Mouse (Mus musculus): Measurements from ENCODE around the gene Gm12789. TPM values are rescaled to one million over a fixed set of nuclear protein-coding genes. Genes with fewer than 3 reads are reported as not detected.
"Not testable (repeated sequence)": the region's sequence is repeated elsewhere in the genome, so short reads cannot be mapped to it uniquely, and the experiment has no call there.

Gm12789 gene
- not detected in 2 replicates for polyA plus RNA-seq (2012; ENCODE audit: insufficient read depth, low replicate concordance)

DNA sequence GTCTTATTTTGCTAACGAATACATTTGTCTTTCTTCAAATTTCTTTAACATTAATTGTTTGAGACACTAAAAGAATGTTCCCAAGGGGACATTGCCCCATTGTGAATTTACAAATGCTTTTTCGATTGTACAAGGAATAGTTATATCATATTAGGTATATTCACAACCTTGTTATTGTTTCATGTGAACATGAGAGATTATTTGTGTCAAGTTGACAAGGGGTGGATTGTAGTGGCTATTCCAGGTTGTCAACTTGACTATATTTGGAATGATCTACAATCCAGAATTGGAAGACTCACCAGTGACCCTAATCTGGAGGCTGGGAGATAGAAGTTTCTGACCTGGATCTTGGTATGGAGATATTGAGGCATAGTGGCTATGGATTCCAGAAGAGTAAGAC is at the start of gene Gm12789:
Gene Gm12789, plus strand, starts transcription at position 301 of the 400 bp plus-strand sequence.
- not testable (repeated sequence) for H3K4me1 ChIP-seq; H3K9me3 ChIP-seq; H3K4me3 ChIP-seq (replicated peaks); H3K27me3 ChIP-seq (replicated peaks); H3K36me3 ChIP-seq (replicated peaks; ENCODE audit: low read length)

DNA sequence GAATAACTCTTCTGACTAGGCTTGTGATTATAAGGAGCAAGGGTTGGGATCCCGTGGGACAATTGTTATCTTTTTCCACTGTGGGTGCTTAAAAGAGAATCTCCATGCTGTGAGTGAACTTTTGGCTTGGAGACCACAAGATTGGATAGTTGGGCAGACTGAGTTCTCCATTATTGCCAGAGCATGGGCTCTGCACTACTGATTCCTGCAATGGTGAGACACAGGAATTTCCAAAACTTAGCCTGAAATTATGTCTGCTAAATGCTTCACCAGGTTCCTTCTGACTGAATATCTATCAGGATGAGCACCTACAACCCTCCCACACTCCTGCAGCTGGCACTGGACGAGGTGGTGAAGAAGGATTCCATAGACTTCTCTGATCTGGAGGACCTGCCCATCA is 46.3 kb upstream of the Gm12789 start, which contains the start of gene Gm12794:
Gene Gm12794, plus strand, starts transcription at position 301 of the 400 bp plus-strand sequence.
- not testable (repeated sequence) for H3K9me3 ChIP-seq; H3K36me3 ChIP-seq (replicated peaks; ENCODE audit: low read length); H3K4me1 ChIP-seq; H3K4me3 ChIP-seq (replicated peaks); H3K27me3 ChIP-seq (replicated peaks)

DNA sequence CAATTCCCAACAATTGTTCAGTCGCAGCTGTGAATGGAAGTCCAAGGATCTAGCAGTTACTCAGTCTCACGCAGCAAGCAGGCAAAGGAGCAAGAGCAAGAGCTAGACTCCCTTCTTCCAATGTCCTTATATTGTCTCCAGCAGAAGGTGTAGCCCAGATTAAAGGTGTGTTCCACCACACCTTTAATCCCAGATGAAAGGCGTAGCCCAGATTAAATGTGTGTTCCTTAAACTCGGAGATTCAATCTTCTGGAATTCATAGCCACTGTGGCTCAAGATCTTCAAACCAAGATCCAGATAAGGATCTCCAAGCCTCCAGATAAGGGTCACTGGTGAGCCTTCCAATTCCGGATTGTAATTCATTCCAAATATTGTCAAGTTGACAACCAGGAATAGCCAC is 5.5 kb upstream of the Gm12789 start, which contains the start of gene Gm12790:
Gene Gm12790, minus strand, starts transcription at position 101 of the 400 bp plus-strand sequence.
- not testable (repeated sequence) for H3K27me3 ChIP-seq (replicated peaks)

DNA sequence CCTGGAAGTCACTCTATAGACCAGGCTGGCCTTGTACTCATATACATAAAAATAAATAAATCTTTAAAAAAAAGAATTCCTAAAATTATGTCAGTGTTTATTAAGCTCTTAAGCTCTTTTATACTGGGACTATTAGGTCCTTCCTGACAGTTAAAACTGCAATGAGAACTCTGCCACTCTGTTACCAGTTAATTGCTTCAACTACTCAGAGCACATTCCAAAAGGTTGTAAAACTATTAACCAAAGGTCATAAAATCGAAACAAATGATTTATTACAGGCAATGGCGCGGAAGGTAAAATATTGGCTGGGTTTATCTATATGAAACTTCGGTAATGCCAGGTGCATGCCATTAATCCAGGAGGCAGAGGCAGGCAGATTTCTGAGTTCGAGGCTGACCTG is 748 bp upstream of the Gm12789 start:
- H3K36me3 ChIP-seq (replicated peaks; ENCODE audit: low read length) = no peaks in the 10 kb centered on the region
- H3K4me1 ChIP-seq = no peaks in the 10 kb centered on the region
- no peak overlapping the region for H3K4me3 ChIP-seq (replicated peaks)
- H3K9me3 ChIP-seq = peaks cover 3% of the 10 kb centered on the region; the same call in 1 of the 2 replicates
- no peak for TF ChIP-seq FLI1 (IDR thresholded peaks at IDR 0.05; ENCODE audit: low read length)
- H3K27me3 ChIP-seq (replicated peaks) = no peaks in the 10 kb centered on the region

More for the DNA sequence above, 5.5 kb upstream of the Gm12789 start, which contains the start of gene Gm12790:
- not testable (repeated sequence) for H3K9me3 ChIP-seq; H3K4me3 ChIP-seq (replicated peaks); H3K4me1 ChIP-seq; H3K36me3 ChIP-seq (replicated peaks; ENCODE audit: low read length)

DNA sequence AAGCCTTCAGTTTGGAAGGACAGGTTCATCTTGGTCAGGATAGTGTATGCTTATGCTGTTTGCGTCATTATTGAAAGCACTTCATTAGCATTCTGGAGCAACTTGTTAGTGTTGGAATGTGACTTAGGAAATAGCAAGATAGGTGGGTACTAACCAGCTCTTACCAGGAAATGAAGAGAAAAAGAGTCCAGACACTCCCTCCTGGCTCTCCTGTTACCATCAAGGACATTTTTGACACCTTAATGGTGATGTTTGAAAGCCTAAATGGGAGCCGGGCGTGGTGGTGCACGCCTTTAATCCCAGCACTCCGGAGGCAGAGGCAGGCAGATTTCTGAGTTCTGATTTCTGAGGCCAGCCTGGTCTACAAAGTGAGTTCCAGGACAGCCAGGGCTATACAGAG is 11.0 kb downstream of the Gm12789 start:
- Histone ChIP-seq H3K27me3 (replicated peaks) (peaks cover 1% of the 10 kb centered on the region), H3K9me3 (peaks cover 12% of the 10 kb centered on the region), H3K36me3 (replicated peaks; ENCODE audit: low read length) (no peaks in the 10 kb centered on the region), H3K4me1 (peaks cover 5% of the 10 kb centered on the region; the same call in 1 of the 2 replicates), H3K4me3 (replicated peaks) (no peak overlapping the region)
- TF ChIP-seq FLI1 (IDR thresholded peaks at IDR 0.05; ENCODE audit: low read length) (no peak), GATA1 (IDR thresholded peaks at IDR 0.05; ENCODE audit: borderline replicate concordance, low read length) (no peak)

DNA sequence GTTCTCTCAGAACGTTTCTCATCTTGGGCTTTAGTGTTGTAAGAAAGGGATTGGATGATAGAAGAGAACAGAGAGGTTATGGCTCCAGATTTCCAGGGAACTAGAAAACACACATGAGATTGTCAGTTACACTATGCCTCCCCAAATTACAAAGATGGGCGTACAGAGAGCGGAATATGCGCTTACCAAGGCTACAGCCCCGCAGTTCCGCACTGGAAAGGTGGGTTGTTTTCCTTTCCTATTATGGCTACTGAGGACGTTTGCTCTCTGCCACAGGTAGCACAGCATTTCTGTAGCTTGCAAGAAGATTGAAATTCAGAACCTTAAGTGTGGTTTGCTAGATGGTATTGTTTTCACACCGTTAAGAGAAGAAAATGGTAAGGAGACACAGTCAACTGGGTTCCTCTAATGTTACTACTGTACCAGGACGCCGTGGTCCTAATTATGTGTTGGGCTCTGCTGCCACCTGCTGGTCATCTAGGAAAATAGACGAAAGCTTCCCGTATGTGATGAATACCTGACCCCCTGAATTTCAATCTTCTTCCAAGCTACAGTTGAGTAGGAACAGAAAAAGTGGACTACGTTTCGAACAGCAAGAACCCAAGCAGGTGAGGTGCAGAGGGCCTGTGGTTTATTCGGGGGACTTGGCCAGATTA is 12.0 kb downstream of the Gm12789 start:
- Histone ChIP-seq H3K36me3 (replicated peaks; ENCODE audit: low read length) (no peaks in the 10 kb centered on the region), H3K27me3 (replicated peaks) (peaks cover 1% of the 10 kb centered on the region), H3K4me1 (peaks cover 5% of the 10 kb centered on the region; the same call in 1 of the 2 replicates), H3K9me3 (peaks cover 4% of the 10 kb centered on the region; the same call in 1 of the 2 replicates), H3K4me3 (replicated peaks) (no peak overlapping the region)
- TF ChIP-seq FLI1 (IDR thresholded peaks at IDR 0.05; ENCODE audit: low read length) (no peak), GATA1 (IDR thresholded peaks at IDR 0.05; ENCODE audit: borderline replicate concordance, low read length) (no peak)

DNA sequence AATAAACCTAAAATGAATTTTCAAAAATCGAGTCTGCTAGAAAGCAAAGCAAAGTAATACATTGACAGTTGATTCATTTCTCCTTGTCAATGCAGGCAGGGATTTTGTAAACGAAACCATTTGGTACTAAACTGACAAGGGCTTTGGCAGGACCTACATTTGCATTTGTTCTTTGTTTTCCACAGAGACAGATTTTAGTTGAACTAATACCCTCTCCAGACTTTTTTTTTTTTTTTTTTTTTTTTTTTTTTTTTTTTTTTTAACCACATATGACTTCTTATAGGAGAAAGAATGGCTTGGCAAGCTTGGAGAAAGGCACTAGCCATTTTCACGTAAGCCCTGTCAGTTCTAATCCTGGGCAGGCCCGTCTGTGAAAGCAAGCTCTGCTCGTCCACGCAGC is 40.2 kb downstream of the Gm12789 start:
- H3K27me3 ChIP-seq (replicated peaks) = no peaks in the 10 kb centered on the region
- no peaks in the 10 kb centered on the region for H3K36me3 ChIP-seq (replicated peaks; ENCODE audit: low read length)
- no peaks in the 10 kb centered on the region for H3K9me3 ChIP-seq
- H3K4me3 ChIP-seq (replicated peaks) = no peak overlapping the region
- H3K4me1 ChIP-seq = no peaks in the 10 kb centered on the region
- no peak for TF ChIP-seq FLI1 (IDR thresholded peaks at IDR 0.05; ENCODE audit: low read length)
- TF ChIP-seq GATA1 (IDR thresholded peaks at IDR 0.05; ENCODE audit: borderline replicate concordance, low read length) = no peak

Other genes starting within 250 kb of the Gm12789 start
- gene B020004J07Rik, start 142.6 kb upstream of the Gm12789 start, polyA plus RNA-seq (2012; ENCODE audit: insufficient read depth, low replicate concordance) = 0.10 TPM in 1 of 2 replicates, not detected in the other
- not detected in 2 replicates for gene C130073F10Rik, start 92.8 kb upstream of the Gm12789 start, polyA plus RNA-seq (2012; ENCODE audit: insufficient read depth, low replicate concordance)
- gene Gm12800, start 77.5 kb upstream of the Gm12789 start, polyA plus RNA-seq (2012; ENCODE audit: insufficient read depth, low replicate concordance) = not detected in 2 replicates
- not detected in 2 replicates for gene Gm12794, start 46.2 kb upstream of the Gm12789 start, polyA plus RNA-seq (2012; ENCODE audit: insufficient read depth, low replicate concordance)
- gene Gm12790, start 5.6 kb upstream of the Gm12789 start, polyA plus RNA-seq (2012; ENCODE audit: insufficient read depth, low replicate concordance) = not detected in 2 replicates
- 1.2 TPM in 1 of 2 replicates, not detected in the other for gene Pde4b, start 100.9 kb downstream of the Gm12789 start, polyA plus RNA-seq (2012; ENCODE audit: insufficient read depth, low replicate concordance)